Mouse (Mus musculus) WW6 (cell line): ENCODE measurements at regions not wholly inside any gene's neighbourhood (a gene's known extent, or its start where the extent isn't known, plus 50 kb on each side); places are given as distances from the start of the nearest gene placed in this dataset.

Experiments
- DNase-seq: peaks from one replicate; pipeline ENCODE4 v3.0.0-alpha.2; 2013; ENCODE audit warnings: low read depth, low spot score

DNA sequence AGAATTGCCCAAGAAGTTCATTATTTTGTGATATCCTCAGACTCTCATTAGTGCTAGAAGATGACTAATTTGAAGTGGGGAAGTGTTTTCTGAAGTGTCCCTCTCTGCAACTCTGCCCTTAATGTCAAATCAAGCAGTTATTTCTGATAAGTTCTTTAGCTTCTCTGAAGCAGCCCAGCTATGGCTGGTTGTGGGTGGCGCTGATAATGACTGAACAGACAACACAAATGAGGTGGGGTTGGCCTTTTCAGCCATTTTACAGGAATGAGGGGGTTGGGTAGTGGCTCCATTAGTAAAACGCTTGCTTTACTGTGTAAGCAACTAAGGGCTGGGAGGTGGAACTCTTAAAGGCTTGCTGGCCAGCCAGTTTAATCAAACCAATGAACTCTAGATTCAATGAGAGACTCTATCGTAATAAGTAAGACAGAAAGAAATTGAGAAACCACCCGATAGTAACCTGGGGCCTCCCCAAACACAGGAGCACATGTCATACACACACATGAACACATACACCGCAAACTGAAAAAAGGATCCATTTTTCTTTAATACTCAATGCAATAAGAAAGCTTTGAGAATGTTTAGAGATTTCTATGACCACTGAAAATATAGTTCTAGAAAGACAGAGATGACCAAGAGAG lies 1268.3 kb upstream of the A1bg start:
- no peak for DNase-seq

DNA sequence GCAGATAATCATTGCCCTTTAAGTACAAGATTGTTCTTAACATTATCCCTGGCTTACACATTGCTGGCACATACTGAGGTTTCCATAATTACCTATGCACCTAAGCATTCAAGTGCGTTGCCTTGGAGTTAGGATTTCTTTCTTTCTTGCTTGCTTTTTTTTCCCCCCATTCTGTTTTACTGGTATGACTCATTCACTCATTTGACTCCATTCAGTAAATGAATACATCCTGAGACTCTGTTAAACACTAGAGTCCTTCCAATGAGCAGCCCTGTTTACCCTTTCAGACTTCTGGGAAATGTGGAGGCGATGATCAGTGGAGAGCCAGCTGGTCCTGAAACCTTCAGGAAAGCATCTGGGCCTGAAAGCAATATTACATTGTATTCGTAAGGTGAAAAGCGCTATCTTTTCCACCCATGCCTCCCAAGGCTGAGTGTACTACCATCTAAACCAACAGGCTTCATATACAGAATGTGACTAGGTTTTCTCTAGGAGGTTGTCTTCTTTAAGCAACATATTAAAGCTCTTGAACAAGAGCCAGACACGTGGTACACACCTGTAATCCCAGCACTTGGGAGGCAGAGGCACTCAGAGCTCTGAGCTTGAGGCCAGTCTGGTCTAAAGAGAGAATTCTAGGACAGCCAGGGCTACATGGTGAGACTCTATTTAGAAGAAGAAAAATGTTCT lies 1267.6 kb upstream of the A1bg start:
- DNase-seq: no peak

DNA sequence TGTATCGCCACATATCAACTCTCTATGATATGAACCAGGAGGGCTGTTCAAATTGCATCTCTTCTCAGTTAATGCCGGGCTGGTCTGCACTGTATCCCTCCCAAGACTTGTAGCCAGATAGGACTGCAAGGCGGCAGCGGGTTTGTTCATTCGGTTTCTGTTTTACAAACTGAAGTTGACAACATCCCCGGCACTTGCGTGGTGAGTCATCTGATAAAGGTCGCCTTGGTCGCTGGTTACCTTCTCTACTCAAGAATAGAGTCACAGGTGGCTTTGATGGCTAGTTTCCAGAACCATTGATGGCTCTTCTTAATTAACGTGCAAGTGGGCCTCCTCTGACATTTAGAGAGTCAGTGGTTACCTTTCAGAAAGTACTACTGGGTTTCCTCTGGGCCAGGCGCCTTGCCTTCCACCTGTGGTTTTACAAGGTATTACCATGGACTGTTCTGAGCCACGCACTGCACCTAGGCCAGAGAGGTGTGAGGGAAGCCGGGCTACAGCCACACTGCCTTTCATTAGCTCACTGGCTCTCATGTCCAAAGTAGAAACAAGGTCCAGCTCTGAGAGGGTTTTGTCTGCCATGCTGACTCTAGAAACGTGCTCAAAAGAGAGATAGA lies 1266.9 kb upstream of the A1bg start:
- DNase-seq: no peak

DNA sequence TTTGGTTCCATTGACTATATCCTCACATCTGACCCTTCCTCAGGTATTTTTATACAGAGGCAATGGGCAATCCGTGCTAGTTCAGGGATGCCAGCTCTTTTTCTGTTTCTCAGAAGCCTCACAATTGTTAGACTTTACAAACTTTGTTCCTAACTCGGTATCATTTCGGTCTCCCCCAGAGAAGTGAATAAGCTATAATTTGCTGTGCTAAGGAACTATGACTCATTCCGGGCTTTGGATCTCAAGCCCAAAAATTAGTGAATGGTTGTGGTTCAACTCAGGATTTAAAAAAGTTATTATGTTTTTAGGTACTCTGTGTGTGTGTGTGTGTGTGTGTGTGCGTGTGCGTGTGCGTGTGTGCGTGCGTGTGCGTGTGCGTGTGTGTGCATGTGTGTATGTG lies 1263.7 kb upstream of the A1bg start:
- DNase-seq: no peak

DNA sequence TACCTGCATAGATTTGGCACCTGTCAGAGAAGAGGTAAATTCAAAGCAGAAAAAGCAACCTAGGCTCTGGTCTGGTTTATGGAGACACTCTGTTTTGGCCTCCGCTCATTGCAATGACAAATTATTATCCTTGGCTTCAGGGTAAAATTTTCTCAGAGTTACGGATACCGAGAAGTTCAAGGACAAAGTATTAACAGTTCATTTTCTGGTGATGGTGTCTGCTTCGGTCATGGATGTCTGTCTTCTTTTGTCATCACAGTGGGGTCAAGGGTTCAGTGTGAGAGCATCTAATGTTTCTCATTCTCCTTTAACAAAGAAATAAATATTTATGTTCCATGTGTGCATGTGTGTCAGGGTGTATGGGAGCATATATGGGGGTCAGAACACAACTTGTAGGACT lies 1261.0 kb upstream of the A1bg start:
- no peak for DNase-seq

DNA sequence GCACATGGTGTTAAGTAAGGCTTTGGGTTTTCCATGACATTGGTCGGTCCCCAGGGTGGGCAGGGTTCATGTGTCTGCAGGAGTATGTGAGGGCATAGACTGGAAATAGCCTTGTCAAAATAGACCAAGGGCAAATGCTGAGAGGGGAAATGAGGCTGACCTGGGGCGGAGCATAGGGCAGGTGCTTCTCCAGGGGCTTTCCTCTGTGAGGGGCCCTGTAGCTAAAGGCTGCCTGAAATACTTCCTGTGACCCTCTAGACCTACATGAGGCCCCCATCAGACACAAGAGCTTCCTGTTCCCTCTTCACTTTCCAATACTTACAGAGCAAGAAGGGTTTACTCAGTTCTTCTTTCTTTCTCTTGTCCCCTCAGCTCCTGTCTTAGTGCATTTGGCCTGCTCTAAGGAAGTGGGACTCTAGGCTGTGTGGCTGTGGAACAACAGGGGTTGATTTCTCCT lies 1258.7 kb upstream of the A1bg start:
- DNase-seq: no peak

DNA sequence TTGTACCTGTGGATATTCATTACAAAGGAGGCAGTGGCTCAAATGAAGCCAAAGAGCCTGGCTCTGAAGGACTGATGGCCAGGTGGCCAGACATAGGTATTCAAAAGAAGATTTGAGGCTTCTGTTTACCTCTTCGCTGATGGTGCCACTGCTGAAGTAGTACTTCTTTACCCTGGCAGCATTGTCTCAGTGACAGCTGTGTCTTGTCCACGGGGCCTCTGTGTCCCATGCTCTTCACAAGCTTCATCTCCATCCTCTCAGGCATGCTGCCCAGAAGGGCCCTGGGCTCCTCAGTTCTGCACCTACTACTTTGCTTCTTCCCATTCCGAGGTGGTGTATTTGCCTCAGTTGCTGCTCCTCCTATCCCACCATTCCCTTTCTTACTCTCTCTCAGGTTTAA lies 1257.9 kb upstream of the A1bg start:
- DNase-seq: no peak

DNA sequence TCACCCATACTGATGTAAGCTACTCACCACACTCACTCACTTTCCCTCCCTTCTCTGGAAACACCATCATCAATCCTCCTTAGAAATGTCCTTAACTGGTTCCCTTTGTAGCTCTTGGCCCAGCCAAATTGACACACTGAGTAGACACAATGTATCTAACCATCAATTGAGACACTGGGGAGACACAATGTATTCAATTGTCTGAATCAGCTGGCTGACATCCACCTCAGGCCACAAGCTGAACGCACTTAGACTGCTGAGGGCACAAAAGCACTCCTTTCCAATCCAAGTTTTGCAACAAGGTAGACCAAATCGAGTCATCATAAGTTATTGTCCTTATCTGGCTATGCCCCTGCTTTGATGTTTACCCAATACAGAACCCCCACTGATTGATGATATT lies 1257.0 kb upstream of the A1bg start:
- DNase-seq: no peak

DNA sequence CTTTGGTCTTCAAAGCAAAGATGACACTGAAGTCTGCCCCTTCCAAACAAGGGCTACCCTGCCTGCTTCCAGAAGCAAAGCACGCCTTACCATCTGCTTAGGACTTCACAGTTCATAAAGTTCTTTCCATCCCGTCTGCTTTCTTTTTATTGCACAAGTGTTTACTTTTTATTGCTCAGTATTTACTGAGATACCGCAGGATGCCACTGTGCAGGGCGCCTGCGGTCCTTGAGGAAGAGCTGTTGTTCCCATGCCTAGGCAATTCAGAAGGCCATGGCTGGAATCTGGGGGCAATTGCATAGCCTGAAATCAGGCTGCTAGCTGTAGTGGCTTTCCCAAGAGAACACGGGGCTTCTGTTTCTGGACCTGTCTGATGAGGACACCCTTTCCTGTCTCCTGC lies 1255.8 kb upstream of the A1bg start:
- DNase-seq: no peak

DNA sequence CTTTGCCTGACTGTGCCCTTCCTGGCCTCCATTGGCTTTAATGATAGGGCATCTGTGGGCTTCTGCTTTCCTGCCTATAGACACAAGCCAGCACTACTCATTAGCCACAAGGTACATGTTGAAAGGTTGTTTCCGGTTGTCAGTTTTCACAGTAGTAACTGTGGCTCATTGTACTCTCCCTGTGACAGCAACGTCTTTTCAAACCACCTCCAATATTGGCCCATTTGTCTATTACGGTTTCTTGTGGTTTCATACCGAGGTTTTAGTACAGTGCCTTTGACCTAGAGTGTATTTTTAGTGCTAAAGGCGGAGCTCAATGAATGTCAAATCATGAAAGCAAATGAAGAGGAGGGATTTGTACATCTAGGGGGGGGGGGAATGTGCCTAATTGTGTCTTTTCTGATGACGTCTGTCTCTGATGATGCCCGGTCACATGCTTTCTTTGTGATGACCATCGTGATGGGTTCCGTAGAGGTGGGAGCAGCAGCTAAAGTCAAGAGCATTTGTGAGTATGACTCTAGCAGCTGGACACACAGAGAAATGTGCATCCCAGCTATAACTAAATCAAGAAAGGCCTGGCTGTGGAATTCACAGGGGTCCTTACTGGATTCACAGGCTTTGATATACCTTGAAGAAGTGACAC lies 1255.1 kb upstream of the A1bg start:
- DNase-seq: no peak

DNA sequence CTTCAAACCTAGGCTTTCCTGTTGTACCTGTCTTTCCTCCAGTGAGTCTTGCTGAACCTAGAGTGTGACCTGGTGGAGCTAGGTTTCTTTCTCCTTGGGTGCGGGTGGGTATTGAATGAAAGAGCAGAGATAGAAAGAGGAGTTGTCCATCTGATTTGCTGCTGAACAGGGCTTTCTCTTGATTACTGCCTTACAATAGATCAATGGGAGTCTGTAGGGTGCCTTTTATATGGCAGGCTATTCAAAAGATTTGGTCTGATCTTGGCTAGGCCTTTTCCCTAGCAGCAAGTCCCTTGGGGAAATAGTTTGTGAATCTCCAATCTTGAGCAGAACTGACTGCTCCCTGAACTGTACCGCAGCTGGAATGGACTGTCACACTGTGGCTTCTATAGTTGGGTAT lies 1253.3 kb upstream of the A1bg start:
- no peak for DNase-seq

DNA sequence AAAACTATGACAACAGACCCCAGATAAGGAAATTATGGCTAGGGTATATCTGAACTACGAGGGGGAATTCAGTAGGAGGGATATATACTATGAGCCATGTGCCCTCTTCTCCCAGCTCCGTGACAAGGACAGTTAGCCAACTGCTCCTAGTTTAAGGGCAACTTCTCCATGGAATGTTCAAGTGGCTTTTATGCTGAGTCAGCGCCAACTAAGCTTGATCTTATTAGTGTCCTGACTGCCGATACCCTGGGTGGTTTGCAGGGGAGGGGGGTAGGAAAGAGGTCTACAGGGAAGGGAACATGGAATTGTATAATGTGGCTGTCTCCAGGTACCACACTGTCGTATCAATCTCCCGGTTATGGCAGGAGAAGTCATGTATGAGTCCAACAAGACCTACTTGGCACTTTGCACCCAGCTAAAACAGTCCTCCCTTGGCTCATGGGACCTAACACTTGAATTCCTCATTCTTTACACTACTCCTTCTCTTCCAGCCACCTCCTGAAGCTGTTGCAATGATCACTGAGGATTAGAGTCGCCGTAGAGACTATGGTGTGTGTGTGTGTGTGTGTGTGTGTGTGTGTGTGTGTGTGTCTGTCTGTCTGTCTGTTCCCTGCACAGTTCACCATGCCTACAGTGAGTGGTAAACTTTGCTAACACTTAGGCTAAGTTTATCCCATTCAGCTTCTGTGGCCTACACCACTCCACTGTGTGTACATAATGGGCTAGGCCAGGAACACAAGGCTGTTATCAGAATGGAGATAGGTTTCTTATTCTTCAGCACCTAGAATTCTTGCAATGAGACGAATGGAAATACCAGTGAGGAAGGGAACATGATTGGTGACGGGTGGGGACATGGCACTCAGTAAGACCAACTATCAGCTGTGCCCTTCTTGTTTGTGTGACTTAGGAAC lies 1251.1 kb upstream of the A1bg start:
- DNase-seq: no peak

DNA sequence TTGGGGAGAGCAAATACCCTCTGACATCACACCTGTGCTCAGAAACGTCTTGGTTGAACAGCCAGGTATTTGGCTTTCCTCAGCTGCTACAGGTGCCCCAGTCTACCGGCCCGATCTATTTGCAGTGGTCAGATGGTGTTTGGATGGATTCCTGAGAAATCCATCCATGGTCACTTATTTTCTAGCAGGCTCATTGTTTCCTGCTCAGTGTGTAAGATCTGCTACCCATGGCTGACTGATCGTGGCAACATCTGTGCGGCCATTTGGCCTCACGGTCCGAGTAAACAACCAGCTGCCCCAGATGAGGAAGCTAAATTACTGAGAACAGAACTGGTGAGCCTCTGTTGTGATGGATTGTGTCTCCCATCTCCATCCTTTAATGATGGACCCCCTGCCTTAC lies 1248.8 kb upstream of the A1bg start:
- no peak for DNase-seq

DNA sequence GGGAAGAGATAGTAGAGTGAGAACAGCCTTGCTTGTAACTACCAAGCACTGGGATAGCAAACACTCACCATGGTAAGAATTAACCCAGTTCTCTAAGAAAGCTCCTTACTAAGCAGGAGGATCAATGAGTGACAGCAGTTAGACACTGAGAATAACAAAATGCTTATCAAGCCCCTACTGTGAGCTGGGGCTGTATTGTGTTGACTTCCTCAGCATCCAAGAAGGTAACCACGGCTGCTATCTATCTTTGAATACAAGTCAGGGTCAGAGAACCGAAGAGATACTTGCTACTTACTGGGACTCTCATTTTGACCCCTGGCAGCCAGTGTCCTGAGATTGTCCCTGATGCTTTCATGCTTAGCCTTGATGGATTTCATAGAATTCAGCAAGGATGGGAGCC lies 1248.4 kb upstream of the A1bg start:
- DNase-seq: no peak

DNA sequence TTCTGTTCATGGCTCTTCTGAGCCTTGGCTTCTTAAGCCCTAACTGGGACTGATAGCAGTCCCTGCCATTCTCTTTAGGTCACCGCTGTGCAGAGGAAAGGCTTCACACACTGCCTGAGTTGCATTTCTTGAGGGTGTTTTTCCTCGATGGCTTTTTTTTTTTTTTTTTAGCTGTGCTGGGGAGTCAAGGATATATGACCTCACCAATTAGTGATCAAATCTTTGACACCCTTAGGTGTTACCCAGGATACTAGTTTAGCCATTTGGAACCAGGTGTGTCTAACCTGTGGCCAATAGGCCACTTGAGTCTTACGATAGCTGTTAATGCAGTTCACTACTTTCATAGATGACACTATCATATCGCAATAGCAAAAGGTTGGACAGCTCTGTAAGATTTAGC lies 1247.5 kb upstream of the A1bg start:
- no peak for DNase-seq

DNA sequence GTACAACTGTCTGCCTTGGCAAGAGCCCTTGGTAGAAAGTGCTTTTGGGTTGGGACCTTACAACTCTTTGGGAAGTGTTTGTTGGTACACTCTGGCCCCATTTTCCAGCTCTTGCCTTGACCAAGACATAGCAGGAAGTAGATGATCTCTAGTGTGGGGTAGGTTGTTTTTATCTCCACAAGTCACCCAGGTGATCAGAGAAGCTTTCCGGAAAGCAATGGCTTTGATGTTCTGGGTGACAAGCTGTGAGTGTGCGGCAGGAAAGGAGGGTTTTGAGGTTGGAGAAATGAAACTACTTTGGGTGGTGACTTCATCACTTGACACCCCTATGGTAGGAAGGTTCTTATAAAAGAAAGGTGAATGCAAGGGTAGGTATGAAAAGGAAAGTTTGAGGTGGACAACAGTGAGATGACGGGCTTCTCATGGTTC lies 1246.8 kb upstream of the A1bg start:
- no peak for DNase-seq

DNA sequence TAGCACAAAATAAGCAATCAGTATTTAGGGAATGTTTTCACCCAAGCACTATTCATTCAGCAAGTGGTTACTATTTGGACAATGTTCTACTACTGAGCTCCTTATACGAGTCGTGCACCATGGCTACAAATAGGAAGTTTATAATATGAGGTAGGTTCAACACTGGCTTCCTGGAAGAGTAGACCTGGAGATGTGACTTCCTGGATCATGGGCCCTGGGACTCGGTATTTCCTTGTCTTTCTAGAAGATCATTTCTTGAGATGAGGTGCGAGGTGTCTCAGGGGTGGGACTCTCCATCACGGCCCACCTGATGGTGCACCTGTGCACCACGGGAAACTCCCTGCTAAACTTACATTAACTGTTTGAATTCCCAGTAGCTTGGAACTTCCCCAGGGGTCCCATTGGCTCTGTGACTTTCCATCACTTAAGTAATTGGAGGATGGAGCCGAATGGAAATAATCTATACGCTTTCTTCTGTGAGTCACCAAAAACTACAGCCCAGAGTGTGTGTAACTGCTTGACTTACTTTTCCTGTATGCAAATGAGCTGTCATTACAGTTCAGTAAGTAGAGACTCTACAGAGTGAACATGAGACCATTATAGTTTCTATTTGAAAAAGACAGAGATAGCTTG lies 1246.3 kb upstream of the A1bg start:
- no peak for DNase-seq

DNA sequence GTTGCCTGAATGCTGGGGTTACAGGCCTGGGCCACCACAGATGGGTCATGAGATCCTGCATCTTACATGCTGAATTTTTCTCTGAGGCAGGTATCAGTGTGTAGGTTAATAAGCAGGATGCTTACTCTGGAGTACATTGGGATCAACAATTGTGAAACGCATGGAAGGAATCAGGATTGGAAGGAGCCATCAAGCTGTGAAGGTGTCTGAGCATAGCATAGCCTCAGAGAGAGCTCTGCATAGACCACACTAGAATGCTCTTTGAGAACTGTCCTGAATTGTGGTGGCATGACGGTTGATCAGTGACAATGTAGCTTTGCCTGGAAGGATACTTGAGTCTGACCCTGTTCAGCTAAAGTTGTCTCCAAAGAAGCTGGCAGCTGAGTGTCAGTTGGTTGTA lies 1245.7 kb upstream of the A1bg start:
- no peak for DNase-seq

DNA sequence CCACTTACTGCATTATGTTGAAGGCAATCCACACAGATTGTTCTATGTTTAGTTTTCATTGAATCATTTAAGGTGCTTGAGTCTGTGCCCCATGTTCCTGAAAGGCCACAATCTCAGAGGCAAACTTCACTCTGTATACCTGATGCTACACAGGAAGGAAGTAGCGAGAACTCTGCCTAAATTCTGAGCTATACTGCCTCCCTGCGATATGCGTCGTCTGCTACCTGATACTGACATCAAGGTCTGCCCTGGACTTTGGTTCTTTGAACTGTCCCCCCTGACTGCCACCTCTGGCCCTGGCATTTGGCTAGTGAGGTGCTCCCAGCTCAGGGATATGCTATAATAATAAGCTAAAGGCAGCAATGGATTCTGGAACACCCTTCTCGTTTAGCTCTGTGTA lies 1244.0 kb upstream of the A1bg start:
- DNase-seq: no peak

DNA sequence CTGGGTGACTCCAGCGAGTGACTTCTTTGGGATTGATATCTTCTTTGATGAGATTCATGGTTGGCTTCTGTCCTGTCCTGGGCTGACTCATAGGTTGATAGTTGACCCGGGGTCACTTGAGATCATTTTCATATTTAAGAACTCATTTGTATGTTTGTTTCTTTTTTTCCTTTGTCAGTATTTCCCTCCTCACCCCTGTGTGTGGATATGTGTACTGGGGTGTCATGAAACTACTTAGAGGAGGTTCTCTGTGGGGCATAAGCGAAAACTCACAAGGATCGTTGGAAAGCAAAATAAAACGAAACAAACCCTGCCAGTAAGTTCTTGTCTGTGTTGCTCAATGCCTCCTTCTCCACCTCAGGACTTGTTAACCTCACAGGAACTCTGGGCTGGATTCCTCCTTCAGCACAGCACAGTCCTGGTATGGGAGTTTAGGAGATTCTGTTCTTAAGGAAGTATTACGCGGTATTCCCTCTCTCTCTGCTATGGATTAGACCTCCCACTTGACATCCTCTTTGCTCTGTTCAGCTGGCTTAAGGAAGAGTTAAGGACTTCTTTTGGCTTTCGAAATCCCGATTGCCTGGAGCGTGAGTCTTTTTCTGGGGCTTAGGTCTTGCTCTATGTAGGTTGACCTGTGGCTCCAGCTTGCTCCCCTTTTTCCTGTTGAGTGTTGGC lies 1243.2 kb upstream of the A1bg start:
- no peak for DNase-seq
